Mouse (Mus musculus) cerebellum, adult 2 months (tissue): Measurements from ENCODE around the gene Lnp1.

Source experiments
- CTCF ChIP-seq: fragments of 200-500 bp; IDR thresholded peaks from 2 replicates; pipeline ENCODE4 v1.5.1; 2011; ENCODE audit warnings: low read depth, mild to moderate bottlenecking, control low read depth, low read length, moderate library complexity, borderline replicate concordance; ENCODE audit not compliant: insufficient read depth
- POLR2A ChIP-seq: fragments of 200-500 bp; IDR thresholded peaks from 2 replicates; pipeline ENCODE4 v1.6.1; 2011; ENCODE audit warnings: low read length, control low read depth, borderline replicate concordance; ENCODE audit not compliant: insufficient read depth

GRCm38 (mm10) chr16:56920102-56920657, 7.7 kb downstream of the Lnp1 start:
- TF ChIP-seq CTCF (0 out of 2 replicates have a peak, but pooled peaks have one; percentile 12), POLR2A (no peak)
